Mouse (Mus musculus) intestine, embryonic 16.5 days (tissue): Measurements from ENCODE around the gene Vgll4. TPM values are rescaled to one million over a fixed set of nuclear protein-coding genes. Genes with fewer than 3 reads are reported as not detected.
A peak's percentile ranks its signal among the peaks of the same experiment; 100 is the strongest.

ENCODE experiments used
- ATAC-seq: fragments of 200-750 bp; cut with Nextera tagmentation; 2 replicates; pipeline ENCODE4 v1.8.0; 2017; ENCODE audit warnings: moderate TSS enrichment, moderate library complexity
- H3K27ac ChIP-seq: fragments of 300-500 bp; sonication (generic); 2 replicates; pipeline ENCODE4 v1.5.1; 2014; ENCODE audit warnings: mild to moderate bottlenecking, low read length
- H3K27me3 ChIP-seq: fragments of 300-500 bp; sonication (generic); replicated peaks from 2 replicates; pipeline ENCODE4 v1.6.1; 2014; ENCODE audit warnings: low read length, control low read depth, mixed read lengths; ENCODE audit not compliant: control insufficient read depth, insufficient read depth
- H3K36me3 ChIP-seq: fragments of 300-500 bp; sonication (generic); 2 replicates; pipeline ENCODE4 v1.6.1; 2014; ENCODE audit warnings: low read length, control low read depth; ENCODE audit not compliant: control insufficient read depth, insufficient read depth
- H3K4me1 ChIP-seq: fragments of 300-500 bp; sonication (generic); 2 replicates; pipeline ENCODE4 v1.6.1; 2014; ENCODE audit warnings: low read length, control low read depth, mixed read lengths; ENCODE audit not compliant: control insufficient read depth, insufficient read depth
- H3K4me2 ChIP-seq: fragments of 300-500 bp; sonication (generic); 2 replicates; pipeline ENCODE4 v1.6.1; 2014; ENCODE audit warnings: low read depth, low read length, control low read depth
- H3K4me3 ChIP-seq: fragments of 300-500 bp; sonication (generic); 2 replicates; pipeline ENCODE4 v1.5.1; 2014; ENCODE audit warnings: mild to moderate bottlenecking, low read length
- H3K9ac ChIP-seq: fragments of 300-500 bp; sonication (generic); 2 replicates; pipeline ENCODE4 v1.6.1; 2014; ENCODE audit warnings: low read depth, low read length
- H3K9me3 ChIP-seq: fragments of 300-500 bp; sonication (generic); 2 replicates; pipeline ENCODE4 v1.6.1; 2016; ENCODE audit warnings: low read length, control low read depth; ENCODE audit not compliant: control insufficient read depth
- WGBS: fragments of 180-500 bp; shearing (Covaris S2); extraction: QIAGEN DNeasy Blood & Tissue Kit; methylation state at CpG from one replicate; pipeline ENCODE4 v1.1.7; 2014; 5-methylcytosine and 5-hydroxymethylcytosine counted together
- polyA plus RNA-seq: library from polyadenylated mRNA; unstranded; fragments of >200 nt; fragmentation: Nextera tagmentation; extraction: Ambion mirVana; gene quantifications from 2 replicates; pipeline ENCODE4 v1.2.1, GENCODE M21; 2015

Vgll4 gene
- polyA plus RNA-seq, 1 experiment from 2014 or later: 75.7 TPM

GRCm38 (mm10) chr6:115005351-115005890 lies 35.6 kb upstream of the Vgll4 start:
- peaks cover 7% of the 10 kb centered on the region; the same call in 1 of the 2 replicates for H3K36me3 ChIP-seq
- WGBS: 89% methylated on average over 8 of the region's 8 CpGs

GRCm38 (mm10) chr6:115004636-115005035 lies 34.8 kb upstream of the Vgll4 start:
- ATAC-seq: no peak
- WGBS: 82% methylated on average over 8 of the region's 8 CpGs

More at GRCm38 (mm10) chr6:115005351-115005890, 35.6 kb upstream of the Vgll4 start:
- no peak overlapping the region for H3K27ac ChIP-seq
- H3K4me1 ChIP-seq: peaks cover 7% of the 10 kb centered on the region; the same call in 1 of the 2 replicates
- no peak overlapping the region for H3K9ac ChIP-seq
- no peaks in the 10 kb centered on the region for H3K9me3 ChIP-seq
- no peak for ATAC-seq
- no peak overlapping the region for H3K4me2 ChIP-seq
- H3K4me3 ChIP-seq: no peak overlapping the region
- H3K27me3 ChIP-seq: no peaks in the 10 kb centered on the region

GRCm38 (mm10) chr6:114998374-114999031 lies 28.7 kb upstream of the Vgll4 start:
- Histone ChIP-seq H3K36me3 (peaks cover 6% of the 10 kb centered on the region; the same call in 1 of the 2 replicates), H3K4me2 (no peak overlapping the region), H3K4me1 (peaks cover 8% of the 10 kb centered on the region), H3K27ac (no peak overlapping the region), H3K27me3 (no peaks in the 10 kb centered on the region), H3K9ac (no peak overlapping the region), H3K4me3 (no peak overlapping the region), H3K9me3 (no peaks in the 10 kb centered on the region)
- ATAC-seq: peak; percentile 54; the same call in 1 of the 2 replicates
- WGBS: 59% methylated on average over 16 of the region's 16 CpGs

More at GRCm38 (mm10) chr6:115004636-115005035, 34.8 kb upstream of the Vgll4 start:
- Histone ChIP-seq H3K9me3 (no peaks in the 10 kb centered on the region), H3K4me3 (no peak overlapping the region), H3K9ac (no peak overlapping the region), H3K4me1 (peaks cover 7% of the 10 kb centered on the region; the same call in 1 of the 2 replicates), H3K27ac (no peak overlapping the region), H3K4me2 (no peak overlapping the region), H3K27me3 (no peaks in the 10 kb centered on the region), H3K36me3 (peaks cover 10% of the 10 kb centered on the region; the same call in 1 of the 2 replicates)

GRCm38 (mm10) chr6:114997471-114997870 lies 27.7 kb upstream of the Vgll4 start:
- no peaks in the 10 kb centered on the region for H3K27me3 ChIP-seq
- H3K4me1 ChIP-seq: peaks cover 8% of the 10 kb centered on the region
- H3K4me2 ChIP-seq: no peak overlapping the region
- H3K27ac ChIP-seq: no peak overlapping the region
- peaks cover 6% of the 10 kb centered on the region; the same call in 1 of the 2 replicates for H3K36me3 ChIP-seq
- 66% methylated on average over 5 of the region's 5 CpGs for WGBS
- 0 out of 2 replicates have a peak, but pooled peaks have one; percentile 36 for ATAC-seq
- H3K4me3 ChIP-seq: no peak overlapping the region
- H3K9ac ChIP-seq: no peak overlapping the region
- H3K9me3 ChIP-seq: no peaks in the 10 kb centered on the region

- Histone ChIP-seq H3K4me3 (no peak overlapping the region), H3K4me2 (no peak overlapping the region), H3K9ac (no peak overlapping the region), H3K9me3 (no peaks in the 10 kb centered on the region), H3K4me1 (peaks cover 8% of the 10 kb centered on the region), H3K27me3 (no peaks in the 10 kb centered on the region), H3K36me3 (peaks cover 6% of the 10 kb centered on the region; the same call in 1 of the 2 replicates), H3K27ac (no peak overlapping the region)
- peak; percentile 72 for ATAC-seq
- WGBS: 52% methylated on average over 5 of the region's 5 CpGs
These were observed 27.1 kb upstream of the Vgll4 start for GRCm38 (mm10) chr6:114996910-114997309.

DNA sequence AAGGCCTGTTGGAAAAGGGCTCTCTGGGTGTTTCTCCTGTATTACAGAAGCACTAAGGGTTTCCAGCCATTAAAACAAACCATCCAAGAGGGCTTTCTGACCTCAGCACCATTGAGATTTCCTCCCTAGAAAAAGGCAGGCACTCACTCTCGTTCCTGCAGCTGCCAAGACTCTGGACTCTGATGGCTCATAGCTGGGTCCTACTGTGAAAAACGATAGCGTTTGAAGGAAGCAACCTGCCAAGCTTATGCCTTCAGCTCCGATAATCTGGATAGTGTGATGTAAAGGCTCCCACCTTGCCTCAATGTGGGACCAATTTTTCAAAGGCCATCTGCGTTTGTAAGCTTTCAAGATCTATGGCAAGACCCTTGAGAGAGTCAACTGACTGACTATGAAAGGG lies 24.3 kb upstream of the Vgll4 start:
- ATAC-seq: no peak
- Histone ChIP-seq H3K9me3 (no peaks in the 10 kb centered on the region), H3K27ac (no peak overlapping the region)

GRCm38 (mm10) chr6:114993659-114994058 lies 23.9 kb upstream of the Vgll4 start:
- no peak overlapping the region for H3K4me2 ChIP-seq
- H3K9me3 ChIP-seq: no peaks in the 10 kb centered on the region
- 61% methylated on average over 8 of the region's 8 CpGs for WGBS
- H3K27me3 ChIP-seq: no peaks in the 10 kb centered on the region
- H3K27ac ChIP-seq: no peak overlapping the region
- peaks cover 7% of the 10 kb centered on the region for H3K4me1 ChIP-seq
- no peaks in the 10 kb centered on the region for H3K36me3 ChIP-seq
- no peak overlapping the region for H3K4me3 ChIP-seq
- no peak for ATAC-seq
- H3K9ac ChIP-seq: no peak overlapping the region

More for the DNA sequence above, 24.3 kb upstream of the Vgll4 start:
- Histone ChIP-seq H3K36me3 (no peaks in the 10 kb centered on the region), H3K27me3 (no peaks in the 10 kb centered on the region), H3K4me3 (no peak overlapping the region), H3K4me1 (peaks cover 8% of the 10 kb centered on the region), H3K9ac (no peak overlapping the region), H3K4me2 (no peak overlapping the region)
- WGBS: 86% methylated on average over 5 of the region's 5 CpGs

- WGBS: 91% methylated on average over 4 of the region's 4 CpGs
- H3K9ac ChIP-seq: no peak overlapping the region
- no peaks in the 10 kb centered on the region for H3K27me3 ChIP-seq
- H3K4me2 ChIP-seq: no peak overlapping the region
- ATAC-seq: no peak
- H3K4me1 ChIP-seq: peaks cover 4% of the 10 kb centered on the region
- H3K36me3 ChIP-seq: no peaks in the 10 kb centered on the region
- H3K4me3 ChIP-seq: no peak overlapping the region
- H3K9me3 ChIP-seq: no peaks in the 10 kb centered on the region
- no peak overlapping the region for H3K27ac ChIP-seq
These were observed 22.1 kb upstream of the Vgll4 start for GRCm38 (mm10) chr6:114991909-114992308.

- peak; percentile 80 for ATAC-seq
- no peaks in the 10 kb centered on the region for H3K4me1 ChIP-seq
- H3K27me3 ChIP-seq: no peaks in the 10 kb centered on the region
- no peaks in the 10 kb centered on the region for H3K9me3 ChIP-seq
- H3K36me3 ChIP-seq: no peaks in the 10 kb centered on the region
- H3K9ac ChIP-seq: no peak overlapping the region
- H3K4me3 ChIP-seq: no peak overlapping the region
- peak overlapping the region; percentile 24; the same call in 1 of the 2 replicates for H3K27ac ChIP-seq
- 68% methylated on average over 3 of the region's 3 CpGs for WGBS
- no peak overlapping the region for H3K4me2 ChIP-seq
These were observed 18.8 kb upstream of the Vgll4 start for GRCm38 (mm10) chr6:114988619-114988980.
